Mouse (Mus musculus) liver, embryonic 13.5 days (tissue): ENCODE measurements around the gene Zfp276. TPM values are rescaled to one million over a fixed set of nuclear protein-coding genes. Genes with fewer than 3 reads are reported as not detected.

Source experiments
- ATAC-seq: fragments of 200-750 bp; cut with Nextera tagmentation; 2 replicates; pipeline ENCODE4 v1.8.0; 2017; ENCODE audit warnings: low read depth, mild to moderate bottlenecking, moderate number of reproducible peaks, moderate library complexity
- DNase-seq: peaks from one replicate; pipeline ENCODE4 v3.0.0; 2022
- H3K27ac ChIP-seq: fragments of 300-500 bp; sonication (generic); 2 replicates; pipeline ENCODE4 v1.5.1; 2015; ENCODE audit warnings: moderate library complexity, mild to moderate bottlenecking, inconsistent platforms
- H3K27me3 ChIP-seq: fragments of 300-500 bp; sonication (generic); 2 replicates; pipeline ENCODE4 v1.6.1; 2015; ENCODE audit warnings: mild to moderate bottlenecking, inconsistent platforms
- H3K36me3 ChIP-seq: fragments of 300-500 bp; sonication (generic); 2 replicates; pipeline ENCODE4 v1.6.1; 2015; ENCODE audit warnings: mild to moderate bottlenecking, inconsistent platforms
- H3K4me1 ChIP-seq: fragments of 300-500 bp; sonication (generic); replicated peaks from 2 replicates; pipeline ENCODE4 v1.6.1; 2015; ENCODE audit warnings: inconsistent platforms
- H3K4me2 ChIP-seq: fragments of 300-500 bp; sonication (generic); 2 replicates; pipeline ENCODE4 v1.6.1; 2015; ENCODE audit warnings: inconsistent platforms, mild to moderate bottlenecking, moderate library complexity
- H3K4me3 ChIP-seq: fragments of 300-500 bp; sonication (generic); replicated peaks from 2 replicates; pipeline ENCODE4 v1.5.1; 2015; ENCODE audit warnings: mild to moderate bottlenecking, inconsistent platforms
- H3K9ac ChIP-seq: fragments of 300-500 bp; sonication (generic); 2 replicates; pipeline ENCODE4 v1.6.1; 2015; ENCODE audit warnings: mild to moderate bottlenecking, inconsistent platforms
- H3K9me3 ChIP-seq: fragments of 300-500 bp; sonication (generic); replicated peaks from 2 replicates; pipeline ENCODE4 v1.6.1; 2016; ENCODE audit warnings: inconsistent platforms
- WGBS: fragments of 180-500 bp; shearing (Covaris S2); methylation state at CpG from one replicate; pipeline ENCODE4 v1.1.7; 2015; ENCODE audit not compliant: insufficient replicate concordance; 5-methylcytosine and 5-hydroxymethylcytosine counted together
- polyA plus RNA-seq: library from polyadenylated mRNA; unstranded; fragments of >200 nt; fragmentation: Nextera tagmentation; extraction: Ambion mirVana; gene quantifications from 2 replicates; pipeline ENCODE4 v1.2.1, GENCODE M21; 2015

The Zfp276 gene
- polyA plus RNA-seq, 1 experiment from 2014 or later = 6.3 TPM

DNA sequence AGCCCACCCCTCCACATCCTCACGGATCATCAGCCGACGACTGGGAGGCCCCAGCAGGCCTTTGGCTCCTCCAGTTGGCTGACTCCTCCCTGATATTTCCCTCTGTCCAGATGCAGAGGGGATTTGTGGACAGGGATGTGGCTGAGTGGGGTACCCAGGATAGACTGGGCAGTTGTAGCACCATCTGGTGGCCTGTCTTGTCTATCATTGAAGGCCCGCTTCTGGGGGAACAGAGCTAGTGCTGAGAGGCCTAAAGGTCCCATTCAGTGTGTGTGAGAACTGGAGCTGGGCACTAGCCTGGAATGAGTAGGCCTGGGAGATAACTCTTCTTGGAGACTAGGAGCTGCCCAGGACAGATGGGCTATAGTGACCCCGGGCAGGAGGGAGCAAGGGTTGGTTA is 22.3 kb upstream of the Zfp276 start:
- no peak overlapping the region for H3K4me3 ChIP-seq
- H3K27ac ChIP-seq = no peak overlapping the region
- H3K9me3 ChIP-seq = no peaks in the 10 kb centered on the region
- H3K36me3 ChIP-seq = peaks cover 22% of the 10 kb centered on the region; the same call in 1 of the 2 replicates
- ATAC-seq = no peak
- WGBS = 73% methylated on average over 5 of the region's 5 CpGs
- peaks cover 28% of the 10 kb centered on the region for H3K27me3 ChIP-seq
- no peak overlapping the region for H3K9ac ChIP-seq
- peaks cover 21% of the 10 kb centered on the region for H3K4me1 ChIP-seq
- no peak overlapping the region for H3K4me2 ChIP-seq
- DNase-seq = no peak

DNA sequence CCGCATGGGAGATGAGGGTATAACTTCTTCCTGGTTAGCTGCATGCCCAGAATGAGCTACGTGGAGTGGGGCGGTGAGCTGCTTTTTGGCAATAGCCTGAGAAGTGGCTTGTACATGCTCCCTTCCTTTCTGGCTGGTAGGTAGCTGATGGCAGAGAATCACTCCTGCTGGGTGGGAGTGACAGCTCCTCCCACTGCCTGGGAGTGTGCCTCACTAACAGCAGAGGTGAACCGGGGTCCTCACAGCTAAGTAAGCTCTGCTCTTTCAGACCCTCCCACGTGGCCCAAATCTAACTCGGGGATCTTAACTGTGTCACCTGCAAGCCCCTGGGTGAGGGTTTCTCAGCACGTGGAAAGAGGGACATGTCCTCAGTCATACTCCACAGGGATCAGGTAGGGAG is 21.4 kb upstream of the Zfp276 start:
- no peak overlapping the region for H3K4me2 ChIP-seq
- ATAC-seq = no peak
- H3K9me3 ChIP-seq = no peaks in the 10 kb centered on the region
- H3K4me3 ChIP-seq = no peak overlapping the region
- H3K36me3 ChIP-seq = peaks cover 18% of the 10 kb centered on the region; the same call in 1 of the 2 replicates
- peaks cover 23% of the 10 kb centered on the region for H3K4me1 ChIP-seq
- DNase-seq = no peak
- no peak overlapping the region for H3K9ac ChIP-seq
- H3K27ac ChIP-seq = no peak overlapping the region
- 44% methylated on average over 7 of the region's 7 CpGs for WGBS
- H3K27me3 ChIP-seq = peaks cover 33% of the 10 kb centered on the region

DNA sequence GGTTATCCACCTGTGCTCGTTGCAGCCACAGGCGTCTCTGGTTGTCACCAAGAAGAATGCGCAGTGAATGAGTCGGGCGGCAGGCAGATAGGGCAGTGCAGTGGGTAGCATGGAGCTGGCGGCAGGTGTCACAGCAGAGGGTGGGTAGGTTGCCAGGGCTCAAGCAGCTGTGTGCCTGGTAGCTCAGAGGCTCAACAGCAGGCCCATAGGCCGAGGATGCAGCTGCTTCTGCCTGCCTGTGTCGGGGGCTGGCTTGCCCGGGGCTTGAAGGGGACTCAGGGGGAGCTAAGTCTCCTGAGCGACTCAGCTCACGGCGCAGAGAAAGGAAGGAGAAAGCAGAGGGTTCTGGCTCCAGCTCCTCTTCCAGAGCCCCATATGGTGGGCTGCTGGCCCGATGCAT is 20.7 kb upstream of the Zfp276 start:
- H3K36me3 ChIP-seq = 0 out of 2 replicates have a peak, but pooled peaks cover 11% of the 10 kb centered on the region
- no peak overlapping the region for H3K4me2 ChIP-seq
- DNase-seq (no peak), ATAC-seq (no peak)
- peaks cover 33% of the 10 kb centered on the region for H3K27me3 ChIP-seq
- 49% methylated on average over 11 of the region's 13 CpGs for WGBS
- H3K27ac ChIP-seq = no peak overlapping the region
- no peak overlapping the region for H3K9ac ChIP-seq
- H3K4me1 ChIP-seq = peaks cover 23% of the 10 kb centered on the region
- H3K4me3 ChIP-seq = no peak overlapping the region
- no peaks in the 10 kb centered on the region for H3K9me3 ChIP-seq

DNA sequence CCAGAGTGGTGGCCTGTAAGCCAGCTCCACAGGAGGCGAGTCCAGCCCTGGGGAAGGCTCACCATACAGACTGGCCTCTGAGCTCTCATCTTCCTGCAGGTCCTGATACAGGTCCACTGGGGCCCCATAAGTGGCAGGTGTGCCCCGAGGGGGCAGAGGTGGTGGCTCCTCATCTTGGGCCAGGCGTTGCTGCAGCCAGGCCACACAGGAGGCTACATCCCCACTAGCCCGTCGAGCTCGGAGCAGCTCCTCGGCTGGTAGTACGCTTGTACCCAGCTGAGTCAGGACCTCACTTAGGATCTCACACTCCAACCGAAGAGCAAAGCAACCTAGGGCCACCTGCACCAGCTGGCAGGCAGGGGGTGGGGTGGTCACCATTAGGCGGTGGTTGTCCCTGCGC is 20.2 kb upstream of the Zfp276 start:
- Histone ChIP-seq H3K27me3 (peaks cover 33% of the 10 kb centered on the region), H3K4me1 (peaks cover 23% of the 10 kb centered on the region), H3K27ac (no peak overlapping the region), H3K9me3 (no peaks in the 10 kb centered on the region), H3K9ac (no peak overlapping the region), H3K4me2 (no peak overlapping the region), H3K36me3 (0 out of 2 replicates have a peak, but pooled peaks cover 7% of the 10 kb centered on the region), H3K4me3 (no peak overlapping the region)
- ATAC-seq = no peak
- 79% methylated on average over 11 of the region's 11 CpGs for WGBS
- no peak for DNase-seq

DNA sequence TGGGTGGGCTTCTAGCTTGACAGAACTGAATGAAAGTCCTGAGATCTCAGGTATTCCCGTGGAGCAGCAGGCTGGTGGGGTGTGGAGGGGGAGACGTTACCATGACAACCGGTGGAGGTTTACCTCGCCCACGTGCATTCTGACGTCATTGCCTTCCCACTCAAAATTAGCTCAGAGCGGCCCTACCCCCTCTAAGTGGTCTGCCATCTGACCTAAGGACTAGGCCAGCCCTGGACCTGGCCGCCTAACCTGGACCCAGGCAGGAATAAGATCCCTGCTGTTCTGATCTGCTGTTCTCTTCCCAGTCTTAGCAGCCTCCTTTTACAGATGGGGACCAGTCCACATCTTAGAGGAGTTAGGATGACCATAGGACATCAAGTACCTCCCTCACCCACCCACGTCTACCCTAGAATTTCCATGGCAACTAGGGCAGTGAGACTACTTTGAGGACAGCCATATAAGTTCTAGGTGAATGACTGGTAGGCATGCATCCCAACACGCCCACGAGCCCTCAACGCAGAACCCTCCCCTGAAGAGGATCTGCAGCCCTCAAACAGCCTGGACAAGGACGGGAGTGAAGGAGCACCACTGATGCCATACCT is 19.0 kb upstream of the Zfp276 start:
- Histone ChIP-seq H3K27me3 (peaks cover 33% of the 10 kb centered on the region), H3K36me3 (no peaks in the 10 kb centered on the region), H3K9me3 (no peaks in the 10 kb centered on the region), H3K4me3 (peak overlapping the region; percentile 68), H3K4me2 (peak overlapping the region; percentile 96), H3K4me1 (peaks cover 23% of the 10 kb centered on the region), H3K27ac (no peak overlapping the region), H3K9ac (peak overlapping the region; percentile 68; the same call in 1 of the 2 replicates)
- 30% methylated on average over 13 of the region's 13 CpGs for WGBS
- DNase-seq = no peak
- ATAC-seq = no peak

DNA sequence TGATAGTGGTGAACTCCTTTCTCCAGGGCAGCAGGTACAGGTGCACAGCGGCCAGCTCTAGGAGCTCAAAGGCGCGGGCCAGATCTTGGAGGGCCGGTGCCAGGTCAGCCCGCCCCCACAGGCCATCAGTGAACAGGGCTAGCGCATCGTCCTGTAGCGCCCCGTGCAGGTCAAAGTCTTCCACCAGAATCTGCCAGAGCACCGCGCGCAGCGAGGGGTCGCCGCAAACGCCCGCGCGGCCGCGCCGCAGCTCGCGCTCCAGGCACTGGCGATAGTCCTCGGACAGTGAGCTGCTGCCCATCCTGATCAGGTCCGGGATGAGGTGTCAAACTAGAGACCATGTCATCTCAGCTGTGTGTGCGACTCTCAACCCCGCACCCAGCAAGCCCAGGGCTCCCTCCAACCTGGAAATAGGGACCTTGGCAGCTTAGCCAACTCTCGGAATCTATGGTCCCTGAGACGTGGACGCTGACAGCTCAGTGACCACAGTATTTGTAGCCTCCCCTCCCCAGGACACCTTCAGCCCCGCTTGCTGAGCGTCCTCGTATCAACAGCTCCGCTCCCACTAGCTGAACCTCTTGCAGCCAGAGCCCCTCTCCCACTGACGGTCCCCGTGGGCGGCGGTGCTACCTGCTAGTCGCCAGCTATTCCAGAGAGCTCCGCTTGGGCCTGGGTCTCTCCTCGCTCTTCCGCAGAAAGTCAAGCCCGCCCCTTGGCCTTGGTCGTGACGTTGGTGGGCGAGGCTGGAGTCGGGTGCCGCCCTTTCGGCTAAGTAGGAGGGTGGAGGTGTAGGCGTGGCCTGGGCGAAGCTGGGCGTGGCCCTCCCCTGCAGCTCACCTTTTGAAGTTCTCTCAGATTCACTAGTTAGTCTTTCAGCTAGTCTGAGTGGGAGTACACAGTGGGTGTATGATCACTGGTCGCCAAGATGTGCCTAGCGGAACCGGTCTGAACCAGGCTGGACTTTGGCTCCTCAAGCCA is 18.2 kb upstream of the Zfp276 start, which contains the start of gene Spata2l:
Gene Spata2l, minus strand, starts transcription at position 714 of the 978 bp plus-strand sequence.
- peak; percentile 82 for ATAC-seq
- Histone ChIP-seq H3K4me3 (peak within 1 kb of the TSS; percentile 68), H3K9me3 (no peaks in the 10 kb centered on the region), H3K36me3 (no peaks in the 10 kb centered on the region), H3K9ac (peak within 1 kb of the TSS; percentile 68), H3K27ac (no peak within 1 kb of the TSS), H3K27me3 (peaks cover 33% of the 10 kb centered on the region), H3K4me1 (peaks cover 23% of the 10 kb centered on the region), H3K4me2 (peak within 1 kb of the TSS; percentile 96)
- DNase-seq = peak; percentile 85
- WGBS = 1% methylated on average over 57 of the region's 57 CpGs

DNA sequence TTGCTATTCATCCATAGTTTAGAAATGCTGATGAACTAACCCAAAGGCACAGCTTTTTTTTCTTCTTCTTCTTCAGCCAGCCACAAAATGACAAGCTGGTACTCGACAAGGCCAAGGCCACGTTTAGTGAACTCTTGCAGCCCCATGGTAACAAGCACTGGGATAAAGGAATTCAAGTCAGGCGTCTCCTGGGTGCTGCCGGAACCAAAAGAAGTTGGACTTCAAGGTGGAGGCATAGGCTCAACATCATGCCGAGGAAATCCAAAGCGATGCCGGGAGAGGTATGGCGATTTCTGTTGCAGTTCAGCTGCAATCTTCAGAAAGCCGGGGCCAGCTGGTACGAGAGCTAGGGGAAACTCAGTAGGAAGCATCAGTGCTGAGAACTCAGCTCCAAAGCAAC is 14.6 kb upstream of the Zfp276 start:
- Histone ChIP-seq H3K27me3 (peaks cover 21% of the 10 kb centered on the region), H3K4me1 (peaks cover 23% of the 10 kb centered on the region), H3K9me3 (no peaks in the 10 kb centered on the region), H3K4me2 (no peak overlapping the region), H3K36me3 (0 out of 2 replicates have a peak, but pooled peaks cover under 1% of the 10 kb centered on the region), H3K4me3 (no peak overlapping the region), H3K27ac (no peak overlapping the region), H3K9ac (no peak overlapping the region)
- ATAC-seq (no peak), DNase-seq (no peak)
- WGBS = 80% methylated on average over 10 of the region's 10 CpGs

DNA sequence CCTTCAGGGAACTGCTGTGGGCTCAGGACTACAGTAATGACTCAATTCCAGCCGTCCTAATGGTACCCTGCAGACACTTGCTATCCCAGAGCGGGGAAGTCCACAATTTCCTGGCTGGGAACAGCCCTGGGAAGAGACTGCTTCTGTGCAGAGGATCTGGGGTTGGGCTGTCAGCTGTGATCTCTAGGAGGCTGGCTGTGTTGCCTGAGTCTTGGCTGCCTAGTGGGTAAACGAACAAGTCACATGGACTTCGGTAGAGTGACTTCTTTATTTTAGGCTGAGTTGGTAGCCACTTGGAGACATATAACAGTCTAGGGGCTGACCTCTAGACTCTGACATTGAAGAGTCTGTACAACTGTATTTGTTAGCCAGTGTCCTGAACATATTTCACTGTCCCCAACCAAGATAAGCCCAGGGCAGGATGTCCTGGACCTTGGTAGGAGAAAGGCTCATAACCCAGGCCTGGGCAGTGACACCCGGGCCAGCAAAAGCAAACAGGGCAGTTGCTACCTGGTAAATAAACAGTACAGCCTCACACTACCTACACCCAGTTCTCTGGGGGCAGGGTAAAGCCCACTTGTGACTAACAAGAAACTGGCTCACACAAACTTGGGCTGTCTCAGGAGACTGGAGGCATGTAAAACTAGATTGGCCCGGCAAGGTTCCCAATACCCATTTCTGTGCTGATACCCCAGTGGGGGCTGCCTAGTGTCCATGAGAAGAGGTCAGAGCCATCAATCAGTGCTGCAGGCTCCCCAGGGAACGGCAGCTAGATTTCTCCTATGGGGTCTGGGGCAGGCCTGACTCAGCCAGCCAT is 11.7 kb upstream of the Zfp276 start:
- Histone ChIP-seq H3K9me3 (no peaks in the 10 kb centered on the region), H3K9ac (no peak overlapping the region), H3K27me3 (peaks cover 1% of the 10 kb centered on the region; the same call in 1 of the 2 replicates), H3K36me3 (peaks cover 18% of the 10 kb centered on the region; the same call in 1 of the 2 replicates), H3K4me1 (no peaks in the 10 kb centered on the region; the same call in 1 of the 2 replicates), H3K4me3 (no peak overlapping the region), H3K4me2 (no peak overlapping the region), H3K27ac (no peak overlapping the region)
- 68% methylated on average over 7 of the region's 7 CpGs for WGBS
- no peak for DNase-seq
- ATAC-seq = 0 out of 2 replicates have a peak, but pooled peaks have one; percentile 8

DNA sequence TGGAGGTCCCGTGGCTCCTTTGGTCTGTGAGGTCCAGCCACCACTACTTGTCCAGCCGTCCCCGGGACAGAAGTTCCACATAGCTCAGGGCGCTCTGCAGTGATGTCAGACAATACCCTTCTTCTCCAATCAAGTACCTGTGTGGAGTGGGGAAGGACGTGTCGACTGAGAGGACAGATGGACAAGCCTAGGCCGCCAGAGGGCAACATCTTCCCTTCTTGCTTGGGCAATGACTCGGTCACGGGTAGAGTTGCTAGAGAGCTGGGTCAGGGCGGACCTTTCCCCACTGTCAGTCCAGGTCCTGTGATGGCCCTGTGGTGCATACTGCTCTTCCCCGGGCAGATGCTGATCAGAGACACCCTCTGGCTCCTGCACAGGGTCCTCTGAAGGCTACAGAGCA is 10.9 kb upstream of the Zfp276 start:
- H3K9ac ChIP-seq = no peak overlapping the region
- no peak overlapping the region for H3K4me2 ChIP-seq
- H3K4me1 ChIP-seq = no peaks in the 10 kb centered on the region; the same call in 1 of the 2 replicates
- H3K27me3 ChIP-seq = no peaks in the 10 kb centered on the region
- H3K9me3 ChIP-seq = no peaks in the 10 kb centered on the region
- no peak for ATAC-seq
- no peak overlapping the region for H3K27ac ChIP-seq
- no peak overlapping the region for H3K4me3 ChIP-seq
- no peak for DNase-seq
- WGBS = 60% methylated on average over 11 of the region's 11 CpGs
- H3K36me3 ChIP-seq = peaks cover 25% of the 10 kb centered on the region

DNA sequence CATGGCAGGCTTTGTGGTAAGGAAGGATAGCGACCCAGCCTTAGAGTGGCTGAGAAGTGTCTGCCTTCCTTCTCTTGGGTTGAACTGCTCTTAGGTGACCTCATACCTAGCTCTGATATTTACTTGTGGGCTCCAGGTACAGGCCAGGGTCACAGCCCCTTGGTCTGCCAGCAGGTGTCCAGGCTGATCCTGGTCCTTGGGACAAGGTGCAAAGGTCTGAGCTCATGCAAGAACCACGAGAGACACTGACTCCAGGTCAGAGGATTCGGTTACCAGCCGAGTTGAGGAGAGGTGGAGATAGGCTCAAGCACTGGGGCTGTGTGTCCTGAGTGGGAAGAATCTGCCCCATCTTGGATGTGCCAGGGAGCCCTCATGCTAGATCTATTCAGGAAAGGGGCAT is 9.6 kb upstream of the Zfp276 start:
- no peaks in the 10 kb centered on the region for H3K9me3 ChIP-seq
- peaks cover 38% of the 10 kb centered on the region for H3K36me3 ChIP-seq
- H3K4me3 ChIP-seq = no peak overlapping the region
- H3K9ac ChIP-seq = no peak overlapping the region
- H3K27ac ChIP-seq = no peak overlapping the region
- no peak overlapping the region for H3K4me2 ChIP-seq
- 69% methylated on average over 4 of the region's 4 CpGs for WGBS
- no peak for DNase-seq
- ATAC-seq = no peak
- no peaks in the 10 kb centered on the region; the same call in 1 of the 2 replicates for H3K4me1 ChIP-seq
- no peaks in the 10 kb centered on the region for H3K27me3 ChIP-seq

DNA sequence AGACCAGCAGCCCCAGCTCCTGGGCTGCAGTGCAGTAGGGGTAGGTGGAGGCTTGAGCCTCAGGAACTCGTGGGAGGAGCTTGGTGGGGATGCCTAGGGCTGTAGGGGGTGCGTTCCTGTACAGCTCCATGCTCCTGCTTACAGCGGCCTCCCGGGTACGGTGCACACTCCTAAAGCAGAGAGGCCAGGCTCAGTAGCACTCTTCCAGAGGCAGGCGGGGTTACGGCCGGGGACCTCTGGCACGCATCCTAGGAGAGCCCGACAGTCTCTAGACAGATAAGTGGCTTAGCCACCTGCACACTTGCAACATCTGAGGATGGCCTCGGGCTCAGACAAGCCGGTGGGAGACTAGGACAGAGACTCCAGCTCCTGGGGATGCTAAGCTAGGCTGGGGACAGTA is 8.5 kb upstream of the Zfp276 start:
- DNase-seq = no peak
- H3K36me3 ChIP-seq = peaks cover 46% of the 10 kb centered on the region

More for the DNA sequence above, 8.5 kb upstream of the Zfp276 start:
- no peak overlapping the region for H3K9ac ChIP-seq
- 81% methylated on average over 12 of the region's 12 CpGs for WGBS
- H3K4me1 ChIP-seq = no peaks in the 10 kb centered on the region; the same call in 1 of the 2 replicates
- H3K27me3 ChIP-seq = no peaks in the 10 kb centered on the region
- no peaks in the 10 kb centered on the region for H3K9me3 ChIP-seq
- H3K4me3 ChIP-seq = no peak overlapping the region
- H3K4me2 ChIP-seq = no peak overlapping the region
- no peak for ATAC-seq
- H3K27ac ChIP-seq = no peak overlapping the region
